ENCODE assay signal across 26 mouse cellular contexts in genomic region chr12:32901005-32901404, GRCm38 (mm10). TPM values are rescaled to one million over a fixed set of nuclear protein-coding genes. Genes with fewer than 3 reads are reported as not detected.
DNase-seq lines count a peak whose midpoint lies in the region; ATAC-seq and TF ChIP-seq lines count a peak whose summit lies in the region.
"Had no signal": no experiment of that assay in that cellular context is flagged by ENCODE, and none has a peak within 500 bp of the region (broad histone marks: within the 10 kb centered on the region; RNA-seq: fewer than 3 reads in every experiment).

No protein-coding gene starts in this region.

- H3K27ac ChIP-seq in thymus, adult 2 months (ENCODE audit: control insufficient read depth, insufficient read depth, low read length), result no peak overlapping the region
- no peak overlapping the region for H3K27ac ChIP-seq in CH12.LX (ENCODE audit: insufficient read depth, low read depth)
- no peak overlapping the region for H3K27ac ChIP-seq in cerebellum, adult 2 months (ENCODE audit: insufficient read depth, low read length)
- no peak overlapping the region for H3K27ac ChIP-seq in intestine, embryonic 15.5 days
- H3K27ac ChIP-seq: forebrain, embryonic 10.5 days; forebrain, embryonic 13.5 days; heart, adult 2 months; heart, embryonic 10.5 days; heart, embryonic 13.5 days; hindbrain, embryonic 12.5 days; hindbrain, embryonic 15.5 days had no signal

- peaks cover 4% of the 10 kb centered on the region; the same call in 1 of the 2 replicates for H3K4me1 ChIP-seq in thymus, adult 2 months (replicated peaks; ENCODE audit: control insufficient read depth, insufficient read depth, low read length)
- peaks cover 0 to 3% of the 10 kb centered on the region in 2 experiments; a peak in 1 of 4 replicates for H3K4me1 ChIP-seq in CH12.LX (ENCODE audit: control insufficient read depth in 1 of 2, insufficient read depth in 2 of 2)
- peaks cover 6% of the 10 kb centered on the region for H3K4me1 ChIP-seq in cerebellum, adult 2 months (ENCODE audit: control insufficient read depth, insufficient read depth, low read length)
- H3K4me1 ChIP-seq in intestine, embryonic 15.5 days (replicated peaks), result no peaks in the 10 kb centered on the region
- H3K4me1 ChIP-seq: forebrain, embryonic 10.5 days; forebrain, embryonic 13.5 days; heart, embryonic 10.5 days; heart, embryonic 13.5 days; hindbrain, embryonic 12.5 days; hindbrain, embryonic 15.5 days had no signal

- TF ChIP-seq CTCF in thymus, adult 2 months (IDR thresholded peaks at IDR 0.05; ENCODE audit: borderline replicate concordance, control insufficient read depth, extremely low read depth, insufficient read depth, low read length, poor library complexity), result no peak
- TF ChIP-seq CTCF in CH12.LX (conservative IDR thresholded peaks at IDR 0.05 in 1 of 2, IDR thresholded peaks at IDR 0.05 in 1 of 2; ENCODE audit: low read depth in 2 of 2, low read length in 2 of 2), result no peak
- no peak for TF ChIP-seq CTCF in cerebellum, adult 2 months (IDR thresholded peaks at IDR 0.05; ENCODE audit: borderline replicate concordance, insufficient read depth, low read depth, low read length)

- peak; percentile 12 for DNase-seq in thymus, postnatal 25 days
- no peak for DNase-seq in thymus, adult 2 months
- DNase-seq in CH12.LX (ENCODE audit: extremely low read depth), result no peak
- no peak for DNase-seq in cerebellum, adult 2 months
- DNase-seq in embryo, embryonic 9.5 days (ENCODE audit: extremely low spot score), result no peak
- DNase-seq: adrenal gland, postnatal 10 days; adrenal gland, postnatal 36 days; cerebellum, adult 18-20 months; cerebellum, adult 9-11 months; cerebellum, postnatal 36 days; embryo, embryonic 11 days; gastrocnemius, postnatal 10 days; gastrocnemius, postnatal 36 days; heart, adult 2 months had no signal

- in situ Hi-C loops in CH12.LX (cut with MboI; ENCODE audit: low pct_ligation_motif_present, low pct_unique_long_range_greater_than_20kb, low sequenced_read_pairs), result no loop called here

- TF ChIP-seq EP300 in CH12.LX (IDR thresholded peaks at IDR 0.05; ENCODE audit: low read length), result no peak

- no peak overlapping the region for H3K9ac ChIP-seq in CH12.LX (ENCODE audit: insufficient read depth, low read depth)
- no peak overlapping the region for H3K9ac ChIP-seq in intestine, embryonic 15.5 days
- H3K9ac ChIP-seq: forebrain, embryonic 13.5 days; heart, embryonic 13.5 days; hindbrain, embryonic 12.5 days; hindbrain, embryonic 15.5 days had no signal

- H3K36me3 ChIP-seq in thymus, adult 2 months (ENCODE audit: control insufficient read depth, insufficient read depth, low read length), result no peaks in the 10 kb centered on the region
- no peaks in the 10 kb centered on the region for H3K36me3 ChIP-seq in CH12.LX (replicated peaks in 1 of 2; ENCODE audit: control insufficient read depth in 1 of 2, insufficient read depth in 1 of 2, low read length in 1 of 2)
- no peaks in the 10 kb centered on the region for H3K36me3 ChIP-seq in intestine, embryonic 15.5 days
- H3K36me3 ChIP-seq: forebrain, embryonic 10.5 days; heart, embryonic 10.5 days; heart, embryonic 13.5 days; hindbrain, embryonic 12.5 days; hindbrain, embryonic 15.5 days had no signal

- no peaks in the 10 kb centered on the region for H3K27me3 ChIP-seq in thymus, adult 2 months (ENCODE audit: control insufficient read depth, insufficient read depth, low read length)
- no peaks in the 10 kb centered on the region for H3K27me3 ChIP-seq in CH12.LX (replicated peaks)
- H3K27me3 ChIP-seq in cerebellum, adult 2 months (ENCODE audit: control insufficient read depth, insufficient read depth, low read length), result no peaks in the 10 kb centered on the region
- no peaks in the 10 kb centered on the region for H3K27me3 ChIP-seq in intestine, embryonic 15.5 days (replicated peaks)
- H3K27me3 ChIP-seq: hindbrain, embryonic 12.5 days; hindbrain, embryonic 15.5 days; Patski had no signal

- peak; percentile 52 for ATAC-seq in activated CD4-positive, CD25-positive, alpha-beta regulatory T cell, adult 4 months
- ATAC-seq in megakaryocyte, adult 5-6 weeks (ENCODE audit: poor library complexity, severe bottlenecking), result peak; percentile 39
- ATAC-seq in intestine, embryonic 15.5 days, result no peak
- ATAC-seq: forebrain, embryonic 13.5 days; forebrain, embryonic 16.5 days; intestine, postnatal 0 days; Patski had no signal

- H3K9me3 ChIP-seq in CH12.LX (replicated peaks; ENCODE audit: low read length), result no peaks in the 10 kb centered on the region
- H3K9me3 ChIP-seq in intestine, embryonic 15.5 days, result no peaks in the 10 kb centered on the region
- H3K9me3 ChIP-seq: forebrain, embryonic 10.5 days; forebrain, embryonic 13.5 days; heart, embryonic 10.5 days; heart, embryonic 13.5 days; hindbrain, embryonic 12.5 days; hindbrain, embryonic 15.5 days had no signal

- H3K4me2 ChIP-seq in CH12.LX (ENCODE audit: insufficient read depth, low read depth, poor library complexity, severe bottlenecking), result no peak overlapping the region
- H3K4me2 ChIP-seq in intestine, embryonic 15.5 days (replicated peaks), result no peak overlapping the region
- H3K4me2 ChIP-seq: forebrain, embryonic 13.5 days; heart, embryonic 13.5 days; hindbrain, embryonic 12.5 days; hindbrain, embryonic 15.5 days had no signal

- no peak for TF ChIP-seq POLR2A in thymus, adult 2 months (IDR thresholded peaks at IDR 0.05; ENCODE audit: control insufficient read depth, extremely low read depth, insufficient read depth, low read length, poor library complexity)
- no peak for TF ChIP-seq POLR2A in CH12.LX (IDR thresholded peaks at IDR 0.05; ENCODE audit: low read depth, low read length)
- TF ChIP-seq POLR2A in cerebellum, adult 2 months (IDR thresholded peaks at IDR 0.05; ENCODE audit: borderline replicate concordance, insufficient read depth, low read length), result no peak

- no peak for TF ChIP-seq RAD21 in CH12.LX (IDR thresholded peaks at IDR 0.05; ENCODE audit: low read depth, low read length)

- no peaks in the 10 kb centered on the region for H3K79me2 ChIP-seq in CH12.LX (replicated peaks; ENCODE audit: control insufficient read depth, extremely low read depth, insufficient read depth, poor library complexity, severe bottlenecking)

- WGBS in thymus, adult 2 months, result 63% methylated on average over 3 of the region's 3 CpGs
- 88% methylated on average over 3 of the region's 3 CpGs for WGBS in cerebellum, adult 2 months
- WGBS in intestine, embryonic 15.5 days, result 77% methylated on average over 3 of the region's 3 CpGs

- H3K4me3 ChIP-seq in thymus, adult 2 months (ENCODE audit: control insufficient read depth, insufficient read depth, low read length), result no peak overlapping the region
- H3K4me3 ChIP-seq in CH12.LX (replicated peaks in 1 of 3; ENCODE audit: low read depth in 2 of 3, low read length in 2 of 3, poor library complexity in 1 of 3), result no peak overlapping the region
- H3K4me3 ChIP-seq in cerebellum, adult 2 months (replicated peaks; ENCODE audit: insufficient read depth, low read depth, low read length), result no peak overlapping the region
- no peak overlapping the region for H3K4me3 ChIP-seq in intestine, embryonic 15.5 days (replicated peaks)
- H3K4me3 ChIP-seq: forebrain, embryonic 10.5 days; forebrain, embryonic 13.5 days; heart, adult 2 months; heart, embryonic 10.5 days; heart, embryonic 13.5 days; hindbrain, embryonic 12.5 days; hindbrain, embryonic 15.5 days had no signal

- dilution Hi-C loops in CH12.LX (cut with MboI; ENCODE audit: extremely low pct_ligation_motif_present, extremely low pct_unique_long_range_greater_than_20kb, low sequenced_read_pairs), result no loop called here

TF ChIP-seq in CH12.LX, 34 proteins besides CTCF, POLR2A, EP300 and RAD21:
- TF ChIP-seq ELF1 (IDR thresholded peaks at IDR 0.05; ENCODE audit: low read depth, low read length) (0 out of 2 replicates have a peak, but pooled peaks have one; percentile 26), HCFC1 (IDR thresholded peaks at IDR 0.05; ENCODE audit: low read depth, low read length) (no peak)

RNA-seq across cellular contexts. Expression of gene Sypl, which starts 52.7 kb away (rescaled TPM):
- polyA plus RNA-seq in thymus, adult 2 months (2012; rRNA removed), result 44.8 and 62.4 TPM in 2 replicates
- total RNA-seq in CH12.LX (2012; rRNA removed) (7.5 and 8.5 TPM in 2 replicates), CH12.LX (2014; rRNA removed) (25.8 and 29.1 TPM in 2 replicates)
- 33.4 and 37.8 TPM in 2 replicates for polyA plus RNA-seq in CH12.LX (2012; ENCODE audit: insufficient read length, low read depth)
- 100 to 1,000 TPM; 102 TPM for polyA plus RNA-seq in activated CD4-positive, CD25-positive, alpha-beta regulatory T cell, adult 4 months (2017; shearing (Covaris generic))
- total RNA-seq in megakaryocyte, adult 5-6 weeks (2015), result 114 and 117 TPM in 2 replicates
- 50.6 and 62.0 TPM in 2 replicates for total RNA-seq in megakaryocyte, adult 5-6 weeks (2017)
- 53.6 and 54.7 TPM in 2 replicates for polyA plus RNA-seq in cerebellum, adult 2 months (2012; rRNA removed)
- 157 and 159 TPM in 2 replicates for polyA plus RNA-seq in intestine, embryonic 15.5 days (2015; fragmentation: Nextera tagmentation; extraction: Ambion mirVana)
